Mouse (Mus musculus) right cerebral cortex, postnatal 14 days (tissue): ENCODE measurements around the gene Adgra1.
A peak's percentile ranks its signal among the peaks of the same experiment; 100 is the strongest.

Source experiments
- DNase-seq: peaks from one replicate; pipeline ENCODE4 v3.0.0; 2022

Adgra1 gene

GRCm38 (mm10) chr7:139834036-139834435 lies at the start of gene Adgra1:
Gene Adgra1, plus strand, starts transcription at chr7:139834174.
- peak; percentile 89 for DNase-seq

- DNase-seq, result no peak
Observed at GRCm38 (mm10) chr7:139787382-139787781, 46.6 kb upstream of the Adgra1 start.

- no peak for DNase-seq
Observed at GRCm38 (mm10) chr7:139788927-139789326, 45.0 kb upstream of the Adgra1 start.

- no peak for DNase-seq
Observed at GRCm38 (mm10) chr7:139789718-139790117, 44.3 kb upstream of the Adgra1 start.

- DNase-seq, result no peak
Observed at GRCm38 (mm10) chr7:139791601-139792000, 42.4 kb upstream of the Adgra1 start.

GRCm38 (mm10) chr7:139795004-139795605 lies 38.9 kb upstream of the Adgra1 start:
- no peak for DNase-seq

- DNase-seq, result no peak
Observed at GRCm38 (mm10) chr7:139797186-139798109, 36.5 kb upstream of the Adgra1 start.

GRCm38 (mm10) chr7:139806175-139806601 lies 27.8 kb upstream of the Adgra1 start:
- DNase-seq, result no peak

- DNase-seq, result no peak
Observed at GRCm38 (mm10) chr7:139810036-139810435, 23.9 kb upstream of the Adgra1 start.

- peak; percentile 18 for DNase-seq
Observed at GRCm38 (mm10) chr7:139811706-139812105, 22.3 kb upstream of the Adgra1 start.

- no peak for DNase-seq
Observed at GRCm38 (mm10) chr7:139813577-139814207, 20.3 kb upstream of the Adgra1 start.

- DNase-seq, result no peak
Observed at GRCm38 (mm10) chr7:139822301-139823010, 11.5 kb upstream of the Adgra1 start.

- no peak for DNase-seq
Observed at GRCm38 (mm10) chr7:139827687-139828086, 6.3 kb upstream of the Adgra1 start.

GRCm38 (mm10) chr7:139833532-139833931 lies 442 bp upstream of the Adgra1 start:
- no peak for DNase-seq

- DNase-seq, result peak; percentile 52
Observed at GRCm38 (mm10) chr7:139835140-139836131, 1.5 kb downstream of the Adgra1 start.

- DNase-seq, result no peak
Observed at GRCm38 (mm10) chr7:139840443-139841168, 6.6 kb downstream of the Adgra1 start.

- DNase-seq, result no peak
Observed at GRCm38 (mm10) chr7:139842397-139842796, 8.4 kb downstream of the Adgra1 start.

GRCm38 (mm10) chr7:139843140-139843539 lies 9.2 kb downstream of the Adgra1 start:
- DNase-seq, result no peak

GRCm38 (mm10) chr7:139843776-139844175 lies 9.8 kb downstream of the Adgra1 start:
- no peak for DNase-seq

- no peak for DNase-seq
Observed at GRCm38 (mm10) chr7:139845101-139845500, 11.1 kb downstream of the Adgra1 start.

GRCm38 (mm10) chr7:139850152-139850551 lies 16.2 kb downstream of the Adgra1 start:
- DNase-seq, result no peak
